Mouse (Mus musculus): ENCODE results near the gene Prl7b1. TPM values are rescaled to one million over a fixed set of nuclear protein-coding genes. Genes with fewer than 3 reads are reported as not detected.

Gene Prl7b1
- not detected in 2 replicates for polyA plus RNA-seq (2014; fragmentation: Nextera tagmentation; extraction: Ambion mirVana)

DNA sequence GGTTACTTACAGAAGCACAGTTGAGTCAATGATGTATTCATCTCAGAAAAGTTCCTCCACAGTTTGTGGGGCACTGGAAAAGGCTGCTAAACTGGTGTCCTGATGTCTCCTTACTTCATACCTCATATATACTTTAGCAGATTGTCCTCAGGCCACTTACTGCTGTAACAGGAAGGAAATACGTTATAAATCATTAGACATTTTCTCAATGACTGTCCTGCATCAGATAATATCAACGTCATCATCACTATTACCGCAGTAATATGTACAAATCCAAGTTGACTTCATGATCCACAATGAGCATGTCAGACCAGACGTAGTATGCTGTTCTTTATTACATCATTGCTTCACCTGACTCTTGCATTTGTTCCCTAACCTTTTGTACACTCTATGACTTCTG is at the start of gene Prl7b1:
Prl7b1 (minus strand) TSS at position 101 of the 400 bp plus-strand sequence.
- H3K9ac ChIP-seq: no peak within 1 kb of the TSS
- no peaks in the 10 kb centered on the region for H3K9me3 ChIP-seq (ENCODE audit: control insufficient read depth, low read length)
- H3K27ac ChIP-seq: no peak within 1 kb of the TSS
- H3K4me2 ChIP-seq (replicated peaks): no peak within 1 kb of the TSS
- DNase-seq (ENCODE audit: low spot score) (no peak), ATAC-seq (ENCODE audit: low FRiP score) (no peak)
- H3K4me3 ChIP-seq (replicated peaks; ENCODE audit: low read length): no peak within 1 kb of the TSS
- H3K4me1 ChIP-seq (replicated peaks; ENCODE audit: control insufficient read depth, insufficient read depth, low read length): no peaks in the 10 kb centered on the region
- 86% methylated on average over 4 of the region's 4 CpGs for WGBS
- no peaks in the 10 kb centered on the region for H3K27me3 ChIP-seq (ENCODE audit: control insufficient read depth, insufficient read depth, low read length)
- no peaks in the 10 kb centered on the region for H3K36me3 ChIP-seq (replicated peaks; ENCODE audit: control insufficient read depth, insufficient read depth)

DNA sequence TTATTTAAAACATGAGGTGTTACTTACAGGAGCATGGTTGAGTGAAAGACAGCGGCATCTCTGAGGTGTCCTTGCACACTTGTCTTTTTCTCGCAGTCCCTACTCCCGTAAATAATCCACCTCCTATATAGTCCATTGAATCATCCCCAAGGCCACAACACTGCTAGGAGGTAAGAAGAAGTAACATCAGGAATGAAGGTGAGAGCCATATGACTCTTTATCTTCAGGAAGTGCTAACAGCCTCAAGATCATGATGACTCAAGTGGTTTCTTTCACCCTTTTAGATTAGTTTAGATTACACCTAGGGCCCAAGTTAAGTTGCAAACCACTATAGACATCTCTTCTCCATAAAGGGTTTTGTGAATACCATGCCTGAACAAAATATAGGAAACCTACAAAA is 32.0 kb upstream of the Prl7b1 start, which contains the start of gene Prl7a1:
Prl7a1 (minus strand) TSS at position 101 of the 400 bp plus-strand sequence.
- Histone ChIP-seq H3K27me3 (ENCODE audit: control insufficient read depth, insufficient read depth, low read length) (no peaks in the 10 kb centered on the region), H3K9me3 (ENCODE audit: control insufficient read depth, low read length) (no peaks in the 10 kb centered on the region), H3K36me3 (replicated peaks; ENCODE audit: control insufficient read depth, insufficient read depth) (no peaks in the 10 kb centered on the region), H3K4me2 (replicated peaks) (no peak within 1 kb of the TSS), H3K4me3 (replicated peaks; ENCODE audit: low read length) (no peak within 1 kb of the TSS), H3K27ac (no peak within 1 kb of the TSS), H3K9ac (no peak within 1 kb of the TSS), H3K4me1 (replicated peaks; ENCODE audit: control insufficient read depth, insufficient read depth, low read length) (no peaks in the 10 kb centered on the region)
- 99% methylated on average over 3 of the region's 3 CpGs for WGBS
- ATAC-seq (ENCODE audit: low FRiP score) (no peak), DNase-seq (ENCODE audit: low spot score) (no peak)

DNA sequence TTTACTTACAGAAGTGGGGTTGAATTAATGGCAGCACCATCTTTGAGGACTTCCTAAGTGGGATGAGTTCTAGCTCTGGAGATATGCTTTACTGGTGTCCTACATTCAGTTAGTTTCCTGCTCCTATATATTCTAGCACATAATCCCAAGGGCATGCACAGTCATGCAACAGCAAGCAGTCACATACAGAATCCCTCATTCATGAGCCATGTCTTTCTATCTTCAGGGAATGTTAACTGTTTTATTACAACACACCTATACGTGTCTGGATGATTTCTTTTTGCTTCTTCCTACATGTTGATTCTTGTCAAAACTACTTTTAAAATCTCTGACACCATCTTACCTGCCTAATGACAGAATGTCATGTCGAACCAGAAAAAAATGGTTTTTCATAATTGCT is 28.3 kb downstream of the Prl7b1 start, which contains the start of gene Prl8a1:
Prl8a1 (minus strand) TSS at position 101 of the 400 bp plus-strand sequence.
- no peaks in the 10 kb centered on the region for H3K9me3 ChIP-seq (ENCODE audit: control insufficient read depth, low read length)
- no peak within 1 kb of the TSS for H3K4me2 ChIP-seq (replicated peaks)
- DNase-seq (ENCODE audit: low spot score): no peak
- no peak for ATAC-seq (ENCODE audit: low FRiP score)
- no peak within 1 kb of the TSS for H3K27ac ChIP-seq
- WGBS: 87% methylated on average over 2 of the region's 2 CpGs
- H3K4me1 ChIP-seq (replicated peaks; ENCODE audit: control insufficient read depth, insufficient read depth, low read length): no peaks in the 10 kb centered on the region
- no peak within 1 kb of the TSS for H3K4me3 ChIP-seq (replicated peaks; ENCODE audit: low read length)
- no peaks in the 10 kb centered on the region for H3K36me3 ChIP-seq (replicated peaks; ENCODE audit: control insufficient read depth, insufficient read depth)
- no peaks in the 10 kb centered on the region for H3K27me3 ChIP-seq (ENCODE audit: control insufficient read depth, insufficient read depth, low read length)
- no peak within 1 kb of the TSS for H3K9ac ChIP-seq

DNA sequence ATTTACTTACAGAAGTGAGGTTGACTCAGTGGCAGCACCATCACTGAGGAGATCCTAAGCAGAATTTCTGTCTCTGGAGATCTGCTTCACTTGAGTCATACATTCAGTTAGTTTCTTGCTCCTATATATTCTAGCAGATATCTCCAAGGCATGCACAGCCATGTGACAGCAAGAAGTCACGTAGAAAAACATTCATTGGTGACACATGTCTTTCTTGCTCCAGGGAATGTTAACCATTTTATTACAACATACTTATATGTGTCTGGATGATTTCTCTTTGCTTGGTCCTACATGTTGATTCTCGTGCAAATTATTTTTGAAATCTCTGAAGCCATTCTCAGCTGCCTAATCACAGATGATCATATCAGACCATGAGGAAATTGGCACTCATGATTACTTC is 45.9 kb downstream of the Prl7b1 start, which contains the start of gene Prl8a9:
Prl8a9 (minus strand) TSS at position 101 of the 400 bp plus-strand sequence.
- H3K4me1 ChIP-seq (replicated peaks; ENCODE audit: control insufficient read depth, insufficient read depth, low read length): no peaks in the 10 kb centered on the region
- DNase-seq (ENCODE audit: low spot score): no peak
- no peaks in the 10 kb centered on the region for H3K9me3 ChIP-seq (ENCODE audit: control insufficient read depth, low read length)
- no peak within 1 kb of the TSS for H3K27ac ChIP-seq
- WGBS: 83% methylated on average over 2 of the region's 2 CpGs
- H3K9ac ChIP-seq: no peak within 1 kb of the TSS
- no peak within 1 kb of the TSS for H3K4me2 ChIP-seq (replicated peaks)
- H3K36me3 ChIP-seq (replicated peaks; ENCODE audit: control insufficient read depth, insufficient read depth): no peaks in the 10 kb centered on the region
- no peak for ATAC-seq (ENCODE audit: low FRiP score)
- H3K27me3 ChIP-seq (ENCODE audit: control insufficient read depth, insufficient read depth, low read length): no peaks in the 10 kb centered on the region
- no peak within 1 kb of the TSS for H3K4me3 ChIP-seq (replicated peaks; ENCODE audit: low read length)

DNA sequence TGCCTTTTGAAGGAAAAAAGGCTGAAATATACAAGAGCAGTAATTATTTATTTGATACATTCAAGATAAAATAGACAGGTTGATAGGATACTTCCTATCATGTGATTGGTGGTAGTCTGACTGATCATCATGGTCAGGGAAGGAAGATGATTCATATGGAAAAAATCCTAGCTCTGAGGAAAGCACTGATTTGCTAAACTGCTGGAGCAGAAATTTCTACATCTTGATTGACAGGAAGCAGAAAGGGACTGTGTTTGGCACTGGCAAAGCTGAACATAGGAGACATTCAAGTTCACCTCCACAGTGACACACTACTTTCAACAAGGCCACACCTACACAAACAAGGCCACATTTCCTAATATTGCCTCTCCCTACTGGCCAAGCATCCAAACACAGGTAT is 57.0 kb downstream of the Prl7b1 start:
- ATAC-seq (ENCODE audit: low FRiP score) (no peak), DNase-seq (ENCODE audit: low spot score) (no peak)
- Histone ChIP-seq H3K9me3 (ENCODE audit: control insufficient read depth, low read length) (no peaks in the 10 kb centered on the region), H3K4me1 (replicated peaks; ENCODE audit: control insufficient read depth, insufficient read depth, low read length) (no peaks in the 10 kb centered on the region), H3K4me2 (replicated peaks) (no peak overlapping the region), H3K9ac (no peak overlapping the region), H3K27ac (no peak overlapping the region), H3K4me3 (replicated peaks; ENCODE audit: low read length) (no peak overlapping the region), H3K27me3 (ENCODE audit: control insufficient read depth, insufficient read depth, low read length) (no peaks in the 10 kb centered on the region), H3K36me3 (replicated peaks; ENCODE audit: control insufficient read depth, insufficient read depth) (no peaks in the 10 kb centered on the region)

Other genes starting within 250 kb of the Prl7b1 start
- gene Prl2b1, start 219.7 kb downstream of the Prl7b1 start, polyA plus RNA-seq (2014; fragmentation: Nextera tagmentation; extraction: Ambion mirVana): not detected in 2 replicates
- gene Prl8a6, start 171.9 kb downstream of the Prl7b1 start, polyA plus RNA-seq (2014; fragmentation: Nextera tagmentation; extraction: Ambion mirVana): not detected in 2 replicates
- not detected in 2 replicates for gene Prl8a8, start 97.4 kb downstream of the Prl7b1 start, polyA plus RNA-seq (2014; fragmentation: Nextera tagmentation; extraction: Ambion mirVana)
- gene Prl8a9, start 46.0 kb downstream of the Prl7b1 start, polyA plus RNA-seq (2014; fragmentation: Nextera tagmentation; extraction: Ambion mirVana): not detected in 2 replicates
- gene Prl8a1, start 28.4 kb downstream of the Prl7b1 start, polyA plus RNA-seq (2014; fragmentation: Nextera tagmentation; extraction: Ambion mirVana): not detected in 2 replicates
- gene Prl7a1, start 31.9 kb upstream of the Prl7b1 start, polyA plus RNA-seq (2014; fragmentation: Nextera tagmentation; extraction: Ambion mirVana): not detected in 2 replicates
- gene Prl7a2, start 57.5 kb upstream of the Prl7b1 start, polyA plus RNA-seq (2014; fragmentation: Nextera tagmentation; extraction: Ambion mirVana): not detected in 2 replicates
- gene Prl7d1, start 106.2 kb upstream of the Prl7b1 start, polyA plus RNA-seq (2014; fragmentation: Nextera tagmentation; extraction: Ambion mirVana): not detected in 2 replicates
- not detected in 2 replicates for gene Prl7c1, start 170.2 kb upstream of the Prl7b1 start, polyA plus RNA-seq (2014; fragmentation: Nextera tagmentation; extraction: Ambion mirVana)
- gene Prl2a1, start 191.1 kb upstream of the Prl7b1 start, polyA plus RNA-seq (2014; fragmentation: Nextera tagmentation; extraction: Ambion mirVana): not detected in 2 replicates
- not detected in 2 replicates for gene Prl2c1, start 238.8 kb upstream of the Prl7b1 start, polyA plus RNA-seq (2014; fragmentation: Nextera tagmentation; extraction: Ambion mirVana)